Mouse (Mus musculus): ENCODE data around the gene Ppp1r27. TPM values are rescaled to one million over a fixed set of nuclear protein-coding genes. Genes with fewer than 3 reads are reported as not detected.

Ppp1r27 gene
- total RNA-seq, 2 experiments from 2014 or later, result 0.83 TPM; not detected in 1

GRCm38 (mm10) chr11:120512790-120513453 lies 38.0 kb downstream of the Ppp1r27 start:
- DNase-seq, result no peak

GRCm38 (mm10) chr11:120510375-120511030 lies 40.4 kb downstream of the Ppp1r27 start:
- DNase-seq, result no peak

- no peak for DNase-seq
These were observed 41.0 kb downstream of the Ppp1r27 start for GRCm38 (mm10) chr11:120509940-120510339.

GRCm38 (mm10) chr11:120508290-120508870 lies 42.6 kb downstream of the Ppp1r27 start:
- no peak for DNase-seq

GRCm38 (mm10) chr11:120507611-120508289 lies 43.2 kb downstream of the Ppp1r27 start:
- no peak for DNase-seq

GRCm38 (mm10) chr11:120506899-120507298 lies 44.0 kb downstream of the Ppp1r27 start:
- DNase-seq, result no peak

GRCm38 (mm10) chr11:120505661-120506060 lies 45.3 kb downstream of the Ppp1r27 start:
- no peak for DNase-seq

GRCm38 (mm10) chr11:120501701-120502100 lies 49.2 kb downstream of the Ppp1r27 start:
- DNase-seq, result no peak

GRCm38 (mm10) chr11:120501018-120501417 lies 49.9 kb downstream of the Ppp1r27 start:
- no peak for DNase-seq

- DNase-seq, result no peak
These were observed 50.6 kb downstream of the Ppp1r27 start for GRCm38 (mm10) chr11:120500357-120500756.

Other genes starting within 250 kb of the Ppp1r27 start
- 1,000 to 10,000 TPM in 1 of 2 experiments, 100 to 1,000 TPM in 1; 930 to 1,002 TPM for gene Actg1, start 202.6 kb downstream of the Ppp1r27 start, total RNA-seq (2021)
- under 1 TPM in 1 of 2 experiments, not detected in 1; 0.34 TPM for gene Fscn2, start 189.6 kb downstream of the Ppp1r27 start, total RNA-seq (2021)
- 10 to 100 TPM; 31.4 to 34.4 TPM for gene Faap100, start 172.4 kb downstream of the Ppp1r27 start, total RNA-seq (2021)
- gene Nploc4, start 113.4 kb downstream of the Ppp1r27 start, total RNA-seq (2021), result 10 to 100 TPM; 63.3 to 63.8 TPM
- 1 to 10 TPM; 3.0 to 4.0 TPM for gene Tspan10, start 108.5 kb downstream of the Ppp1r27 start, total RNA-seq (2021)
- under 1 TPM; 0.18 to 0.55 TPM for gene Pde6g, start 97.6 kb downstream of the Ppp1r27 start, total RNA-seq (2021)
- 10 to 100 TPM; 25.1 to 26.1 TPM for gene Oxld1, start 93.1 kb downstream of the Ppp1r27 start, total RNA-seq (2021)
- 10 to 100 TPM in 1 of 2 experiments, 1 to 10 TPM in 1; 8.7 to 10.3 TPM for gene Ccdc137, start 93.0 kb downstream of the Ppp1r27 start, total RNA-seq (2021)
- 10 to 100 TPM; 13.7 to 17.0 TPM for gene Arl16, start 83.5 kb downstream of the Ppp1r27 start, total RNA-seq (2021)
- 100 to 1,000 TPM; 229 to 250 TPM for gene Mrpl12, start 66.5 kb downstream of the Ppp1r27 start, total RNA-seq (2021)
- gene Slc25a10, start 59.3 kb downstream of the Ppp1r27 start, total RNA-seq (2021), result 10 to 100 TPM; 43.7 to 45.7 TPM
- gene Gcgr, start 20.4 kb downstream of the Ppp1r27 start, total RNA-seq (2021), result 1 to 10 TPM; 1.7 to 1.8 TPM
- gene Mcrip1, start 1.4 kb downstream of the Ppp1r27 start, total RNA-seq (2021), result 10 to 100 TPM; 76.5 to 82.6 TPM
- gene P4hb, start 22.1 kb upstream of the Ppp1r27 start, total RNA-seq (2021), result 100 to 1,000 TPM; 353 to 365 TPM
- 100 to 1,000 TPM; 296 to 308 TPM for gene Arhgdia, start 30.5 kb upstream of the Ppp1r27 start, total RNA-seq (2021)
- 100 to 1,000 TPM; 134 TPM for gene Alyref, start 47.2 kb upstream of the Ppp1r27 start, total RNA-seq (2021)
- gene Anapc11, start 47.3 kb upstream of the Ppp1r27 start, total RNA-seq (2021), result 100 to 1,000 TPM; 117 to 118 TPM
- 1 to 10 TPM; 2.4 to 2.5 TPM for gene Npb, start 57.3 kb upstream of the Ppp1r27 start, total RNA-seq (2021)
- gene Pcyt2, start 66.8 kb upstream of the Ppp1r27 start, total RNA-seq (2021), result 10 to 100 TPM; 56.8 to 58.1 TPM
- gene Sirt7, start 74.1 kb upstream of the Ppp1r27 start, total RNA-seq (2021), result 10 to 100 TPM; 10.2 to 11.7 TPM
- gene Mafg, start 82.5 kb upstream of the Ppp1r27 start, total RNA-seq (2021), result 10 to 100 TPM; 23.4 to 25.8 TPM
- gene Pycr1, start 92.6 kb upstream of the Ppp1r27 start, total RNA-seq (2021), result 1 to 10 TPM; 7.9 to 8.0 TPM
- gene Myadml2, start 97.0 kb upstream of the Ppp1r27 start, total RNA-seq (2021), result 10 to 100 TPM; 26.3 to 28.1 TPM
- under 1 TPM; 0.16 to 0.26 TPM for gene Notum, start 110.0 kb upstream of the Ppp1r27 start, total RNA-seq (2021)
- 10 to 100 TPM; 62.7 to 64.0 TPM for gene Aspscr1, start 121.8 kb upstream of the Ppp1r27 start, total RNA-seq (2021)
- gene Cenpx, start 162.6 kb upstream of the Ppp1r27 start, total RNA-seq (2021), result 10 to 100 TPM; 39.5 to 41.8 TPM
- 10 to 100 TPM; 11.0 to 11.3 TPM for gene Lrrc45, start 162.8 kb upstream of the Ppp1r27 start, total RNA-seq (2021)
- 1 to 10 TPM; 1.5 to 1.8 TPM for gene Rac3, start 170.3 kb upstream of the Ppp1r27 start, total RNA-seq (2021)
- gene Dcxr, start 176.1 kb upstream of the Ppp1r27 start, total RNA-seq (2021), result 1 to 10 TPM; 3.6 to 4.5 TPM
- 1 to 10 TPM; 3.0 to 3.9 TPM for gene Cbr2, start 181.0 kb upstream of the Ppp1r27 start, total RNA-seq (2021)
- 10 to 100 TPM; 37.1 to 47.2 TPM for gene Hmga1b, start 211.7 kb upstream of the Ppp1r27 start, total RNA-seq (2021)
- 10 to 100 TPM; 13.2 to 13.3 TPM for gene Rfng, start 233.1 kb upstream of the Ppp1r27 start, total RNA-seq (2021)
- gene Gps1, start 233.1 kb upstream of the Ppp1r27 start, total RNA-seq (2021), result 10 to 100 TPM; 73.0 to 78.0 TPM
- gene Dus1l, start 245.3 kb upstream of the Ppp1r27 start, total RNA-seq (2021), result 10 to 100 TPM; 34.0 to 37.5 TPM